Mouse (Mus musculus): ENCODE measurements around the gene Gli2.

GRCm38 (mm10) chr1:118922189-118922588 is 131.2 kb downstream of the Gli2 start:
- TF ChIP-seq CTCF (IDR thresholded peaks at IDR 0.05; ENCODE audit: control insufficient read depth, insufficient read depth, insufficient replicate concordance, low read depth, low read length) (no peak), POLR2A (IDR thresholded peaks at IDR 0.05; ENCODE audit: control insufficient read depth, low read depth, low read length) (no peak)

Measured in testis, adult 2 months (tissue).